Mouse (Mus musculus) cerebellum, adult 2 months (tissue): ENCODE results near the gene Sik1.

Experiments
- CTCF ChIP-seq: fragments of 200-500 bp; IDR thresholded peaks from 2 replicates; pipeline ENCODE4 v1.5.1; 2011; ENCODE audit warnings: low read depth, mild to moderate bottlenecking, control low read depth, low read length, moderate library complexity, borderline replicate concordance; ENCODE audit not compliant: insufficient read depth
- POLR2A ChIP-seq: fragments of 200-500 bp; IDR thresholded peaks from 2 replicates; pipeline ENCODE4 v1.6.1; 2011; ENCODE audit warnings: low read length, control low read depth, borderline replicate concordance; ENCODE audit not compliant: insufficient read depth

DNA sequence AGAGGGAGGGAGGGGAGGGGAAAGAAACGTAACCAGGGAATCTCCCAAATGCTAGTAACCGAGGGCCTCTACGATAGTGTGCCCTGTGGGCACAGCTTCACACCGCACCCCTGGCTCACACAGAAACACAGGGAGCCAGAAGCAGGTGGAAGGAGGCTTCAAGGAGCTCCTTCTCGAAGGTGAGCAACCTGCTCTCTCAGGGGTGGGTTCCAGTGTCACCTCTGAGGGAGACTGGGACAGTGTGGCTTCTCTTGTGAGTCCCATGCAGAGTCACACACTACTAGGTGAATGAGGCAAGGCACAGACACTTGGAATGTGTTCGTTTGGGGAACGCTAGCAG is 17.2 kb upstream of the Sik1 start:
- TF ChIP-seq POLR2A (no peak), CTCF (no peak)
